In the genomic region with DNA sequence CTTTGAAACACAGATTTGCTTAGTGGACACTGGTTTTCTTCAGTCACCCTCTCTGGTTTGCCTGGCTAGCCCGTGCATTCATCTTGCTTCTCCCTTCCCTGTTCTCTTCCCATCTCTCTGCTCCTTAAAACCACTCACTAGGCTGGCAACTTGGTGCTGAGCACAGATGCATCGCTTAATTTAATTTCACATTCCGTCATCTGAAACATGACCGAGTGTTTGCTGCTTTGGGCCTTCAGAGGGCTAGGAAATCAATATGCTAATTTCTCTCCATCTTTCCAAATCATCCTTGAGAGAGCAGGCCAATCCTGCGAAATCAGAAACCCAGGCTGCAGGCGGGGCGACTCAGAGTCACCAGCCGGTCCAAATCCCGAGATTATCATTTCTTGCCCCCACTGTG, we compare ENCODE assay signal across 15 mouse cellular contexts.
"Had no signal": no experiment of that assay in that cellular context is flagged by ENCODE, and none has a peak within 500 bp of the region (broad histone marks: within the 10 kb centered on the region; RNA-seq: fewer than 3 reads in every experiment).

No protein-coding gene starts in this region.

- DNase-seq: kidney, adult 2 months; kidney, postnatal 14 days; left cerebral cortex, postnatal 4 days; lung, adult 18-20 months; right cerebral cortex, adult 18-20 months; right cerebral cortex, postnatal 4 days; spleen, adult 18-20 months; thymus, adult 2 months; thymus, postnatal 25 days had no signal

- H3K4me1 ChIP-seq: limb, embryonic 13.5 days; stomach, embryonic 15.5 days had no signal

- H3K27ac ChIP-seq: kidney, embryonic 15.5 days; limb, embryonic 13.5 days; liver, embryonic 14.5 days; stomach, embryonic 15.5 days had no signal

- H3K9me3 ChIP-seq: kidney, embryonic 15.5 days; limb, embryonic 13.5 days; stomach, embryonic 15.5 days had no signal

- ATAC-seq: intestine, embryonic 16.5 days had no signal

- H3K27me3 ChIP-seq: kidney, embryonic 15.5 days; limb, embryonic 13.5 days; stomach, embryonic 15.5 days had no signal

- H3K4me3 ChIP-seq: kidney, embryonic 15.5 days; limb, embryonic 13.5 days; myocyte; stomach, embryonic 15.5 days had no signal

- H3K9ac ChIP-seq: kidney, embryonic 15.5 days; limb, embryonic 13.5 days; liver, embryonic 14.5 days; stomach, embryonic 15.5 days had no signal

- H3K36me3 ChIP-seq: kidney, embryonic 15.5 days; limb, embryonic 13.5 days; stomach, embryonic 15.5 days had no signal

- H3K4me2 ChIP-seq: kidney, embryonic 15.5 days; limb, embryonic 13.5 days; stomach, embryonic 15.5 days had no signal
